ENCODE assay signal across 8 mouse cellular contexts in the genomic region with DNA sequence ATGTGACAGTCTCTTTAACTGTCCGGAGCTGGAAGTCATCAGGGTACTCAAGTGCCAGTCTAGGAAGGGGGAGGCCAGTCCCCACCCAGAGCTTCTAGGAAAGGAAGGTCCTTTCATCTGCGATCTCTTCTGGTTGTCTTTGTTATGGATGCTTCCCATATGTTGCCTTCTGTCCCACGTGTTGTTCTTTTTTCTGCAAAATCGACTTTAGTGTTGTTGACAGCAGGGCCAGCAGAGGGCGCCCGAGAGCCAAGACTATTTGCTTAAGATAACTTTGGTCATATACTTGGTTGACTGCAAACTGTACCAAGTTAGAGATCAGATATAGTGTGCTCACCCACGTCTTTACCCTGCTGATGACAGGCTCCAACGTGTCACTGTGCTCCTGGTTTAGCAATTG. TPM values are rescaled to one million over a fixed set of nuclear protein-coding genes. Genes with fewer than 3 reads are reported as not detected.
A peak's percentile ranks its signal among the peaks of the same experiment; 100 is the strongest.
DNase-seq lines count a peak whose midpoint lies in the region; TF ChIP-seq lines count a peak whose summit lies in the region.

No protein-coding gene starts in this region.

- peak; percentile 8 to 17 for DNase-seq in CD8-positive naive resting alpha-beta T cell, adult 2 months (ENCODE audit: low read depth in 2 of 2, low spot score in 2 of 2)
- DNase-seq in adrenal gland, postnatal 10 days = peak; percentile 84
- peak; percentile 78 for DNase-seq in embryo, embryonic 9.5 days (ENCODE audit: extremely low spot score)
- peak; percentile 79 for DNase-seq in heart, postnatal 4 days
- DNase-seq in large intestine, adult 2 months (ENCODE audit: low read depth, low spot score) = peak; percentile 37
- DNase-seq in lung, adult 18-20 months = peak; percentile 50 to 58
- DNase-seq in thymus, postnatal 36 days = peak; percentile 12 to 25

- H3K4me1 ChIP-seq in olfactory bulb, adult 2 months (ENCODE audit: control insufficient read depth, insufficient read depth, low read length) = no peaks in the 10 kb centered on the region

- no peak overlapping the region for H3K4me3 ChIP-seq in olfactory bulb, adult 2 months (ENCODE audit: insufficient read depth, low read depth, low read length)

- WGBS in large intestine, adult 2 months = 7% methylated on average over 8 of the region's 8 CpGs
- 11% methylated on average over 8 of the region's 8 CpGs for WGBS in olfactory bulb, adult 2 months

- 0 out of 2 replicates have a peak, but pooled peaks have one; percentile 27 for TF ChIP-seq CTCF in olfactory bulb, adult 2 months (IDR thresholded peaks at IDR 0.05; ENCODE audit: insufficient read depth, low read depth, low read length)

- H3K27ac ChIP-seq in olfactory bulb, adult 2 months (ENCODE audit: insufficient read depth, low read depth, low read length) = no peak overlapping the region

- TF ChIP-seq POLR2A in olfactory bulb, adult 2 months (IDR thresholded peaks at IDR 0.05; ENCODE audit: insufficient read depth, low read depth, low read length) = no peak

RNA-seq across cellular contexts. Expression of a gene that starts 19.5 kb away (rescaled TPM):
- not detected for total RNA-seq in adrenal gland, postnatal 10 days (2021)
- not detected for total RNA-seq in heart, postnatal 4 days (2021)
- polyA plus RNA-seq in large intestine, adult 2 months (2012; rRNA removed) = 0.14 TPM in 1 of 2 replicates, not detected in the other
- not detected in 2 replicates for polyA plus RNA-seq in olfactory bulb, adult 2 months (2012; ENCODE audit: insufficient read depth, insufficient read length, low replicate concordance, missing spikeins)

Comparison
In these comparisons a context has a peak if more than half of its experiments do, and no peak if none do; other contexts are left out.
1. DNase-seq: peak in every context shown above with its lines; median percentile 84 in adrenal gland, postnatal 10 days; 79 in heart, postnatal 4 days; 78 in embryo, embryonic 9.5 days; 54 in lung, adult 18-20 months; 37 in large intestine, adult 2 months; 18 in thymus, postnatal 36 days; 12 in CD8-positive naive resting alpha-beta T cell, adult 2 months.